Mouse (Mus musculus) hematopoietic stem cell, adult 5-6 weeks (primary cell): ENCODE measurements around the gene Rnaseh2c. TPM values are rescaled to one million over a fixed set of nuclear protein-coding genes. Genes with fewer than 3 reads are reported as not detected.

ENCODE experiments used
- ATAC-seq, 2 experiments: fragments of 125-278 bp in 1 of 2; replicated peaks in 1 of 2; 2 replicates each; pipeline ENCODE4 v1.8.0; 2016 to 2017; ENCODE audit warnings: inconsistent platforms in 2 of 2, mild to moderate bottlenecking in 2 of 2, moderate number of reproducible peaks in 2 of 2, low read depth in 1 of 2, moderate TSS enrichment in 1 of 2; ENCODE audit not compliant: low FRiP score in 2 of 2, poor library complexity in 2 of 2, severe bottlenecking in 2 of 2, insufficient read depth in 1 of 2, low TSS enrichment in 1 of 2
- total RNA-seq: library from RNA; stranded (forward); fragments of 172-1452, 232-1000 nt; gene quantifications from 2 replicates; pipeline ENCODE4 v1.2.3, GENCODE M21; 2017

Gene Rnaseh2c
- total RNA-seq: 47.9 and 73.0 TPM in 2 replicates

DNA sequence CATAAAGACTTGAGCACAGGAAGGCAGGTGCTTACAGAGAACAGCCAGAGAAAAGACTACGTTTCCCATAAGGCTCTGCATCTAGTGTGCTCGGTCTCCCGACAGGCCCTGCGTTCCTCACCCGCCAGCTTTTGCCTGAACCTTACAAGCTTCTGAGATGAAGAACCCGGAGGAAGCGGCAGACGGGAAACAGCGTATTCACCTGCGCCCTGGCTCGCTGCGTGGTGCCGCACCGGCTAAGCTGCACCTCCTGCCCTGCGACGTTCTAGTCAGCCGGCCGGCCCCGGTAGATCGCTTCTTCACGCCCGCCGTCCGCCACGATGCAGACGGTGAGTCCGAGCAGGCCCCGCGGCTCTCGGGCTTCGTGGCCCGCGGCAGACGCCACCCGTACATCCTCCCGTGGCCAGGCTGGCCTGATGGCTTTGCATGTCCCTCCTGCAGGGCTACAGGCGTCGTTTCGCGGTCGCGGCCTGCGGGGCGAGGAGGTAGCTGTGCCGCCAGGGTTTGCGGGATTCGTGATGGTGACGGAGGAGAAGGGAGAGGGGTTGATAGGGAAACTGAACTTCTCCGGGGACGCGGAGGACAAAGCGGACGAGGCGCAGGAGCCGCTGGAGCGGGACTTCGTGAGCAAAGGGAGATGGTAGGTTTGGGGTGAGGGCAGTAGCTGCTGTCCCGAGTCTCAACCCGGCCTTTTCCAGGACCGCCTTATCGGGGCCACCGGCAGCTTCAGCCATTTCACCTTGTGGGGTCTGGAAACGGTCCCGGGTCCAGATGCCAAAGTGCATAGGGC is at the start of gene Rnaseh2c:
Rnaseh2c (plus strand) TSS at position 122 of the 790 bp plus-strand sequence.
- ATAC-seq: peak; percentile 80 to 88

DNA sequence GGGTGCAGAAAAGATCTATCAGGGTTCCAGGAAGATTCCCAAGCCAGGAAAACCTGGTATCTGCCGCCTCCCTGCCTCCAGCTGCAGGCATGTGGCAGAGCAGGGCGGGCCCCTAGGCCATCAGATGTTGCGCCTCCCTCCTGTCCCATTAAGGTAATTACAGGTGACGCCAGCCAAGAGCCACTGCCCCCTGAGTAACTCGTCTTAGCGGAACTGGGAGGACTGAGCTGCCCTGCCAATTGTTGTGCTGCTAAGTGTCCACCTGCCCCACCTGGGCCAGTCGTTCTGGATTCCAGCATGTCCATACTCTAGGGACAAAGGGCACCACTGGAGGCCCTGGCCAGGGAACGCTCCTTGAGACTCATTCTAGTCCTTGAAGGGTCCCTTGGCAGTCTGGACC is 47.9 kb upstream of the Rnaseh2c start:
- ATAC-seq: no peak

DNA sequence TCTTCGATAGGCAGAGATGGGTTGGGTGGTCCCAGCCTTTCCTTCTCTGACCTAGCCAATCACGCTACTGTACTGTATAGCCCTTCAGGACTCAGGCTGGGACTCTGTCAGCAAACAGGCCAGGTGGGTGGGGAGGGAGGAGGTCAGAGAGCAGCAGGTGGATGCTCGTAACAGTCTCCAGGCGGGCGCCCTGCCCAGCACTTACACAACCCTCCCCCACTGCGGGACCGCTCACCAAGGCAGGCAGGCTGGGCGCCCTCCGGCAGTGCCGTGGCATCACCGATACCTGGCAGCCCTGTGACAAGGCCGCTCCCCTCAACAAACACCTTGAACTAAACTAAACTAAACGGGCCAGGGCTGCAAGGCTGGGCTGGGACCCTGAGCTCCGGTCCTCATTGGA is 47.5 kb upstream of the Rnaseh2c start:
- ATAC-seq: no peak

DNA sequence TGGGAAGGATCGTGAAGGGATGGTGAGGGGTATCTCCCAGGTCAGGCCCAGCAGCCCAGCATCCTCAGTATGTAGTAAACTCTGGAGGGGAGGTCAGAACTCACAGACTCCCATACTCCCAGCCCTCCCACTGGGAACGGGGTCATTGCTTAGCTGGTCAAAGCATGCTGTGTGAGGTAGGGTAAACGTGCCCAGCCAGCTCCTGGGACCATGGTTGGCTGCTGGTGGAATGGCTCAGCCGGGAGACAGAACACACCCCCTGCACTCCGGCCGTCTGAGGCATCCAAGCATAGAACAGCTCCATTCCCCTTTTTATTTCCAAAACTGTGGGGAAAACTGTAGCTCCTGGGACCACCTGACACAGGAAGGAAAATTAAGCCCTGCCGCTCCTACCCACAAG is 43.5 kb upstream of the Rnaseh2c start:
- ATAC-seq: no peak

DNA sequence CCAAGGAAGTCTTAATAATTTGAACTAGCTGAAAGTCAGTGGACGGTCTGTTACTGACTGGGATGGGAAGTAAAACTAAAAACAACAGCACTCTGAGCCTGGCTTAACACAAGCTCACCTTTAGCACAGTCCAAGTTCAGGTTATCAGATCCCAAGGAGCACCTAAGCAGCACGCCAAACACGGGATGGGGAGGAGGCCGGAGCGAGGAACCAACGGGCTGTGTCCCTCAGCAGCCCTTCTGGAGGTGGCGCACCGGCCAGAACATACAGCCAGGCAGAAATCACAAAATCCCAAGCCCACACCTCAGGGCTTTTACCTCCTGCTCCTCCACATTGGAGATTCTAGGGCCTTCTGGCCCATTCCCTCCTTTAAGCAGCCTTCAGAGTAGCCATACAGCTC is 42.9 kb upstream of the Rnaseh2c start:
- no peak for ATAC-seq

DNA sequence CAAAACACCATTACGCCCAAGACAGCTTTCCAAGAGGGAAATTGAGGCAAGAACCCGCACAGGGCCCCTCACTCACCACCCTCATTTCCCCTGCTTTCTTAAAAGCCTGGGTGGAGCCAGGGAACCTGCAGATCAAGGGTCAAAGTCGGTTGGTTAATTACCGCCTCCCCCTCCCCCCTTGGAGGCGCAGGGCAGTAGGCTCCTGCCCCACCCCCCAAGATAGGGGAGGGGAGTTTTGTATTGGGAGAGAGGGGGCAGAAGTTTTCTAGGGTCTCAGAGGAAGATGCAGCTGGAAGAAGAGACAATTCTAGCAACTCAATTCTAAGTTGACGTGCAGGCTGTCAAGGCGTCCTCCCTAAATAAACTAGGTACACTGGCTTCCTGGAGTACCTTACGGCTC is 42.4 kb upstream of the Rnaseh2c start:
- ATAC-seq: no peak

DNA sequence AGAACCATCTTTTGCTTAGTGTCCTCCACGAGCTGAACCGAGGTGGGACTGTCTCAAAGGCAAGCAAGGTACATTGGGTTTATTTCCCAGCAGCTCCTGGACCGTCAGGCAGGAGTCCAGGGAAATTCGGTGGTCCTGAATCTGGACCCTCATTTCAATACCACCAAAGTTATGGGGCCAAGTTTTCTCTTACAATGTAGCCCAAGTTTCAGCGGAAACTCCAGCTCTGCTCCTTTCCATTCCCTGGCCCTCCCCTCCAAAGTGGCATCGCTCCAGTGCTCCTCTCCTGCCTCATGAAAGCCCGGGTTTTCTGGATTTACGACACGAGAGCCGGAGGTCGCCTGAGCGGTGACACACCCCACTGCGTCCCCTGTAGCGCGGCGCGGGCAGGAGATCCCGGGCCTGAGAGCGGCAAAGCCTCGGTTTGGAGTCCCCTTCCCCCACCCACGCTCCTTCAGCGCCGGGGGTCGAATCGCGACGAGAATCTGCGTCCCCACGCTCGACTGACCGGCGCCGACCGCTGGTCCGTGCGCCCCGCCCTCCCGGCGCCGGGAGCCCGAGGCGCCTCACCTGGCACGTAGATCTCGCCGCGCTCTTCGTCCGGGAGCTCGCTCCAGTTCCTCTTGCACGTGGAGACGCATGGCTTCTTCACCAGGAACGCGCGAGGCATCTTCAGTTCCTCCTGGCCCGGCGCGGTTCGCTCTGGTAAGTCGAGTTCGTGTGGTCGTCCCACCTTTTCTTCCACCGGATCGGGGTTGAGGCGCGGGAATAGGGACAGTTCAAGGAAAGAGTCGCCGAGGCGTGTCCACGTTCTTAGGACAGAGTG is 41.8 kb upstream of the Rnaseh2c start:
- ATAC-seq: 0 out of 4 replicates have a peak, but pooled peaks of 1 of the 2 experiments have one; percentile 12

DNA sequence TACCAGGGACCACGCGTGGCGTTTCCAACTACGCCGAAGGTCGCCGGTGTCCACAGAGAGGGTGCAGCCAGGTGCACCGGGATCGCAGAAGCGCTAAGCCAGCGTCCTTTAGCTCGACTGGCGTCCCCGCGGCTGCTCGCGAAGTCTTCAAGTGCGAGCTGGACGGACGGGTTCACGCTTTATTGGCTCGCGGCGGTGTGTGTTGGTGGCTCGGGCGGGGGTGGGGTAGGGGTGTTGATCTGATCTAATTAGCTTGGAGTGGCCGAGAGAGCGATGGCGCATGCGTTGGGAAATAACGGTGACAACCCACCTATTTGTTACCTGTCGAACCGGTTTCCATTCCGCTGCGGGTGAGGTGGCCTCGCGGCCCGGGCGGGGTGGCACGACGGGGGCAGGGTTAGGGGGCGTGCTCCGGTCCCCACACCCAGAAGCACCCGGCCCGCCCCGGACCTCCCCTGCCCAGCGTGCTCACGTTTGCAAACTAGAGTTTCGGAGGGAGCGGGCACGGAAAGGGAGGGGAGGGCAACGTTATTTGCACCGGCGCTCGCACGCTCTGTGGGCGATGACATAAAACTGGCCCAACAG is 41.1 kb upstream of the Rnaseh2c start, which contains the start of gene Ovol1:
Ovol1 (minus strand) TSS at position 190 of the 585 bp plus-strand sequence.
- ATAC-seq: 0 out of 4 replicates have a peak, but pooled peaks of 1 of the 2 experiments have one; percentile 26

DNA sequence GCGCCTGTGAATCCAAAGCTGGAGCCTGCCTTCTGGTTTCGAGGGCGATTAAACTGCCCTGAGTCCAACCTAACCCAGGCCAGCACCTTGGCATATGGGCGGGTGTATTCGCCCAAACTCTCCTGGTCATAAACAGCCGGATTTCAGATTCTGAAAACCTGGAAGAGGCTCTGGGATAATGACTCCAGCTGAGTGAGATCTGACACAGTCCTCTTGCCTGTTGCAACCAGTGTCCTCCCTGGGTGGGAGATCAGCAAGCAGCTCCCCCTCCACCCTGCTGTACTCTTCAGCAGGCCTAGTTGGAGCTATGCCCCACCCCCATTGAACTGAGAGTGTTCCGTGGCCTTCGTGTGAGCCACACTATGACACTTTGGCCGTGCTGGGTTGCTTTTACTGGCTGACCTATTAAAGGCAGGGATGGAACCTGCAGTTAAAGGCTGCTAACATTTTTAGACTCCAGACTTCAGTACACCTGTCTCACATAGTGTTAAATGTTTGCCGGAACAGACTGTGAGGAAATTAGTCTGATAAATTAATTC is 40.4 kb upstream of the Rnaseh2c start:
- ATAC-seq: no peak

DNA sequence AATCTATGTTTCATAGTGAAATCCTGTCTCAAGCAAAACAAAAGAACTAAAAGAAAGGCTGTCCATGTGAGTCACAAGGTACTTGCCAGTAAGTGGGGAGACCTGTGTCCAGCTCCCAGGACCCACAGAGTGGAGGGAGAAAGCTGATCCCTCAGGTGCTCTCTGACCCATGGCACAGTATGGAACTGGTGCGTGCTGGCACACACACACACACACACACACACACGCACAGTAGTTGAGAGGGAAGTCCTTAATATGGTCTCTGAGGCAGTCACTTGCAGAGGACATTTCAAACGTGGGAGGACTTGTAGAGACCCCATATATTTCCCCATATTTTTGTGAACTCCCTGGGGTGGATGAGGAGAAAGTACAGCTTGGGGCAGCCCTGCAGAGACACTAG is 39.8 kb upstream of the Rnaseh2c start:
- ATAC-seq: no peak

DNA sequence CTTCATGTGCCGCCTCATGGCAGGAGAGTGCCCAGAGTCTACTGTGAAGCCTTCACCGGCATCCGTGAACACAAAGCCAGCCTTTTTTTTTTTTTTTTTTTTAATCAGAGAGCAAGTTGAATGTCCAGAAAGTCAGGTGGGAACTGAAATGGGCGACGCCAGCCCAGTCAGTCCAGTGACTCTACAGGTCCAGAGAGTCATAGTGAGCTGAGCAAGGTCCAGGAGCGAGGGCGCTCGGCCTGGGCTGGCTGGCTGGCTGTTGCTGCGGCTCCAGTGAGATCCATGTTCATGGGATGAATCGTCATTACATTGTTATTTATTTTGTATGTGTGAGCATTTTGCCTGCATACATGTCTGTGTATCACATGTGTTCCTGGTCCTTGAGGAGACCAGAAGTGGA is 38.9 kb upstream of the Rnaseh2c start:
- ATAC-seq: no peak

DNA sequence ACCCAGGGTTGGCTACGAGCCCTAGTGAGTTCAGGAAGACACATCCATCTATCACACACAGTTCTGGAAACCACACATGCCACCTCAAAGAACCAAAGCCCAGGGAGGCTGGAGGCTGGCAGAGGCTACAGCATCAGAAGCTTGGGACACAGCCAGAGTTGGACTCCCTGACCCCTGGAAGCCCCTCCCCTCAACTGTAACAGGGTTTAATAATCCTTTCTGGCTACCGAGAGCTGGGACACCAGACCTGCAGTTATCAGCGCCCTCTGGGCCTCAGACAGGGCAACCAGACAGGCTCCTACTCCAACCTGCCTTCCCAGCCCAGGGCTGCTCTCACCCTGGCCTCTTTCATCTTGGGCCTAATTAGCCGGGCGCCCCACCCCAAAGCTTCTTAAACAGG is 35.4 kb upstream of the Rnaseh2c start:
- ATAC-seq: no peak

DNA sequence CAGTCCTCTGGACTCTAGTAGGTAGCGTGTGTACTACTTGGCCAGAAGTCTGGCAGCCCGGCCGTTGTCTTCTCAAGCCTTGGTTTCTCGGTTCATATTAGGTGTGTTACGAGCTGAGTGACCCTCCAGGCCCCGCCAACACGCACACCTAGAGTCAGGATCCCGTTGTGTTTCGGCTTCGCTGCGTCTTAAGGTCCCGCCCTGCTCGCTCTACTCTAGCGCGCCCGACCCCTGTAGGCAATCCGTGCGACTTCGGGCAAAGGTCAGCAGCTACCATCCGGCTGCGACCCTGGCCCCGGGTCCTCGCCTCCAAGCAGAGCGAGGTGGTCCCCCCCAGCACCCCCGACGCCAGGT is 34.5 kb upstream of the Rnaseh2c start:
- no peak; a peak in 1 of 4 replicates for ATAC-seq

DNA sequence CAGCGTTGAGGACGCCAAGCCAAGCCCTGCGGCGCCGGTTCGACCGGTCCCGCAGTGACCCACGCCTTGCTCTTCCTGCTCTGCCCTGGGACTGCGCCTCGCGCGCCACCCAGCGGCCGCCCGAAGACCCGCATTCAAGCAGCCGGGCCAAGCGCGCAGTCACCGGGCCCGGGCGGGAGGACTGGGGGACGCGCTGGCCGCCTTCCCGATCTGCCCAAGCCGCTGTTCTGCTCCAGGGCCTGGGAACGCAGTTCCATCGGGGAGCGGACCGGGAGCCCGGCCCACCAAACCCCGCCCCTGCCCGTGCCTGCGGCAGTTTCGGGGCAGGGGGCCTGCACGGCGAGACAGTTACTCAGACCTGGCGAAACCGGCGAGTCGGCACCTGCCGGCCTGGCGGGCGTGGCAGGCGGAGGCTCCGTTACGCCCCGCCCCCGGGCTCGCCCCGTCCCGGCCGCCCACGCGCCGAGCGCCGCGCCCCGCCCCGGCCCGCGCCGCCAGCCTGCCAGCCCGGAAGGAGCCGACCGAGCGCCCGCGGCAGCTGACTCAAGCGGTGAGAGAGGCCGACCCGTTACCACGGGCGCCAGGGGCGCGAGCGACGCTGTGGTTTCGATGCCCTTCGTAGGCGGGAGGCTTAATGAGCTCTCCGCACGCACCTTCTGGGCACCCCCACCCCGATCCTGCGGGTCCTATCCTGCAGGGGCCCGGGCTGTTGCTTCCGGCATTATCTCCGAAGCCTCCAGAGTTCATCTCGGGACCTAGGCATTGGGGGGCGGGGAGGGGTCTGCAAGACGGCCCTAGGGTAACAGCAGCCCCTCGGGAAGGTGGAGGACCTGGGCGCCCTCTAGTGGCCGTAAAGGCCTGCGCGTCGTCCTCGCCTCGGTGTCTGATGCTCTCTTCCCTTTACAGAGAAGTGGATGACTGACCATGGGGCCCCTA is 33.9 kb upstream of the Rnaseh2c start, which contains the start of gene Ap5b1:
Ap5b1 (plus strand) TSS at position 492 of the 936 bp plus-strand sequence.
- peak; percentile 37 to 53; a peak in 3 of 4 replicates for ATAC-seq

DNA sequence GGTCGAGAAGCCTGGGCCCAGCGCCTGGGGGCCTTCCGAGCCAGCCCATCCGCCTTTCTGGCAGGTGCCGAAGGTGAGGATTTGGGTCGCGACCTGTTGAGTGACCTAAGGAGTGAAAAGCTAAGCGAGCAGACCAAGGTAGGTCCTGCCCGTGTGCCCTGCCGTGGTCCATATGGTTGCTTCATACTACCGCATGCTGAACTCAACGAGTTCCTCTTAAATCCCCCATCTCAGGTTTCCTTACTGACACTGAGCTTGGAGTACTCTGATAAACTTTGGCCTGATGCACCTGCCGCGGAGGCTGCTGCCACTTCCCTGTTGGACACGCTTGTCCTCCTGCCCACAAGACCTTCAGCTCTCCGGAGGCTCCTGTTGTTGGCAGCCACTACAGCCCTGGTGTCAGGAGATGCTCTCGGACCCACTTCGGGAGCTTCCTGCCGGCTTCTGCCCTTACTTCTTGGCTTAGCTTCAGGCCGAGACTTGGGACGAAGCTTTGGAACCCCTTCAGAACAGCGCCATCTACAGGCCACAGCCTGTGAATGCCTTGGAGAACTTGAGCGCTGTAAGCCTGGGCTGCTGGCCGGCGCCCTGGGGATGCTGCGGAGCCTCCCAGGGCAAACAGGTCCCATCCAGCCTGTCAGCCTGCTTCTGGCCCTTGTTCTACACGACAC is 33.1 kb upstream of the Rnaseh2c start:
- ATAC-seq: peak; percentile 14 to 36; a peak in 1 of 4 replicates

DNA sequence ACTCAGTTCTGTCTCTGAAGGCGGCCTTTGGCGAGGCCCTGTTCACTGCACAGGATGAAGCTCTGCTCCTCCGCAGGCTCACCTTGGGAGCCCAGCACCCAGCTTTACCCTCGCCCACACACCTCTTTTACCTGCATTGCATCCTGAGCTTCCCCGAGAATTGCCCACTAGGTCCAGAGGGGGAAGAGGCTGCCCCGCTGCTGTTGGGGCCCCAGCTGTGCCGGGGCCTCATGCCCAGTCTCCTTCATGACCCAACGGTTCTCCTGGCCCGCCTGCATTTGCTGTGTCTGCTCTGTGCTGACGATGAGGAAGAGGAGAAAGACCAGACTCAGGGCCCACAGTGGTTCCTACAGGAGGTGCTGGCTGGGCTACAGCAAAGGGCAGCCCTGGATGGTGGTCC is 32.2 kb upstream of the Rnaseh2c start:
- no peak for ATAC-seq
